Mouse (Mus musculus) intestine, embryonic 14.5 days (tissue): ENCODE measurements around the gene Krtdap. TPM values are rescaled to one million over a fixed set of nuclear protein-coding genes. Genes with fewer than 3 reads are reported as not detected.

Source experiments
- ATAC-seq: fragments of 200-750 bp; cut with Nextera tagmentation; replicated peaks from 2 replicates; pipeline ENCODE4 v1.8.0; 2017; ENCODE audit warnings: low read depth, moderate number of reproducible peaks, moderate TSS enrichment, moderate library complexity; ENCODE audit not compliant: low FRiP score, low TSS enrichment
- DNase-seq: peaks from one replicate; pipeline ENCODE4 v3.0.0-alpha.2; 2018; ENCODE audit warnings: low spot score
- H3K27ac ChIP-seq: fragments of 300-500 bp; sonication (generic); 2 replicates; pipeline ENCODE4 v1.5.1; 2014; ENCODE audit warnings: low read depth, mild to moderate bottlenecking, control low read depth
- H3K27me3 ChIP-seq: fragments of 300-500 bp; sonication (generic); replicated peaks from 2 replicates; pipeline ENCODE4 v1.6.1; 2014; ENCODE audit warnings: low read length, control low read depth; ENCODE audit not compliant: control insufficient read depth, insufficient read depth
- H3K36me3 ChIP-seq: fragments of 300-500 bp; sonication (generic); 2 replicates; pipeline ENCODE4 v1.6.1; 2014; ENCODE audit warnings: low read length, control low read depth; ENCODE audit not compliant: control insufficient read depth, insufficient read depth
- H3K4me1 ChIP-seq: fragments of 300-500 bp; sonication (generic); replicated peaks from 2 replicates; pipeline ENCODE4 v1.6.1; 2014; ENCODE audit warnings: low read length, control low read depth, mixed read lengths; ENCODE audit not compliant: control insufficient read depth, insufficient read depth
- H3K4me2 ChIP-seq: fragments of 300-500 bp; sonication (generic); 2 replicates; pipeline ENCODE4 v1.6.1; 2014; ENCODE audit warnings: low read length
- H3K4me3 ChIP-seq: fragments of 300-500 bp; sonication (generic); 2 replicates; pipeline ENCODE4 v1.5.1; 2014; ENCODE audit warnings: low read depth, low read length, control low read depth, mixed read lengths
- H3K9ac ChIP-seq: fragments of 300-500 bp; sonication (generic); 2 replicates; pipeline ENCODE4 v1.6.1; 2014; ENCODE audit warnings: mild to moderate bottlenecking, low read length
- H3K9me3 ChIP-seq: fragments of 300-500 bp; sonication (generic); 2 replicates; pipeline ENCODE4 v1.6.1; 2016; ENCODE audit warnings: low read length, control low read depth; ENCODE audit not compliant: control insufficient read depth
- WGBS: fragments of 180-500 bp; shearing (Covaris S2); extraction: QIAGEN DNeasy Blood & Tissue Kit; methylation state at CpG from one replicate; pipeline ENCODE4 v1.1.7; 2014; 5-methylcytosine and 5-hydroxymethylcytosine counted together
- polyA plus RNA-seq: library from polyadenylated mRNA; unstranded; fragments of >200 nt; fragmentation: Nextera tagmentation; extraction: Ambion mirVana; gene quantifications from 2 replicates; pipeline ENCODE4 v1.2.1, GENCODE M21; 2014

Krtdap gene
- polyA plus RNA-seq, 1 experiment from 2014 or later: 0.80 TPM

DNA sequence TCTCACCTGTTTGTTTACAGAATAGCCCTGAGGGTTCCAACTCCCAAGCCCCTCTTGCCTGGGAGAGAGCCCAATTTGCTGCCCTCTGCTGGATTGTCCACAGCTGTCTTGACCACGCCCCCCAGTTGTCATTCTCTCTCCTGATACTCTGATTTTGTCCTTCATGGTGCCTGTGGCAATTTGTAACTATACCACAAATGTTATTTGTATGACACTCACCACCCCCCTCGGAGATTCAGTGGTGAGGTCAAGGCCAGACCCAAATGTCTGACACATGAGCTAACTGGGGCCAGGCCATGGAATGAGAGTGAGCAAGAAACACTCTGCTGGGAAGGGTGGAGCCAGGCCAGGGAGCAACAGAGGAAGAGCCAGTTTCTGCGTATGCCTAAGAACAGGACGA, 28.8 kb upstream of the Krtdap start:
- no peaks in the 10 kb centered on the region for H3K27me3 ChIP-seq
- H3K4me2 ChIP-seq: no peak overlapping the region
- 29% methylated on average over 4 of the region's 4 CpGs for WGBS
- ATAC-seq (0 out of 2 replicates have a peak, but pooled peaks have one; percentile 50), DNase-seq (peak; percentile 67)
- H3K9me3 ChIP-seq: peaks cover 10% of the 10 kb centered on the region
- H3K4me3 ChIP-seq: no peak overlapping the region
- 0 out of 2 replicates have a peak, but pooled peaks cover 6% of the 10 kb centered on the region for H3K36me3 ChIP-seq
- H3K4me1 ChIP-seq: no peaks in the 10 kb centered on the region
- no peak overlapping the region for H3K9ac ChIP-seq
- H3K27ac ChIP-seq: no peak overlapping the region

DNA sequence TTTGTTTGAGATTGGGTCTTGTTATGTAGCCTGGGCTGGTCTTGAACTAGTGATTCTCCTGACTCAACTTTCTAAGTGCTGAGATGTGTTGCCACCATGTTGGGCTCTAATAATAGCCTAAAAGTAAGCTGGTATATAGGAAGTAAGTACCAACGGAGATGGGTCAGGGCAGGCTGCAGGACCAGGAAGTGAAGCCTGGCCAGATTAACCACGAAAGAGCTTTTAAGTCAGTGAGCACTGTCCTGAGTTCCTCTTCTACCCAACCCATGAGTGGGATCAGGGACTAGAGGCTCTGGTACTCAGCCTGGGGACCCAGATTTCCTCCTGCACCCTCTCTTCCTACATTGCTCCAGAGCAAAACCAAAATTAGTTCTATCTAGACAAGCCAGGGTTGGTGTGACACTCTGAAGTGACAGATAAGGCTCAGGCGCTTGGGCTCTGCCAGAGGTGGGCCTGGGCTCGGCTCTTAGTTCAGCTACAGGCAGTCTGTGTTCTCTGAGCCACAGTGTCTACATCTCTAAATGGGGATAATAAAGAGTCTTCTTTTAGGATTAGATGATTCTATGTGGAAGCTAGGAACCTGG, 25.8 kb upstream of the Krtdap start:
- Histone ChIP-seq H3K4me3 (no peak overlapping the region), H3K36me3 (no peaks in the 10 kb centered on the region), H3K27ac (no peak overlapping the region), H3K9me3 (no peaks in the 10 kb centered on the region), H3K9ac (no peak overlapping the region), H3K4me1 (no peaks in the 10 kb centered on the region), H3K4me2 (no peak overlapping the region), H3K27me3 (no peaks in the 10 kb centered on the region)
- DNase-seq: no peak
- no peak for ATAC-seq
- 65% methylated on average over 4 of the region's 4 CpGs for WGBS

DNA sequence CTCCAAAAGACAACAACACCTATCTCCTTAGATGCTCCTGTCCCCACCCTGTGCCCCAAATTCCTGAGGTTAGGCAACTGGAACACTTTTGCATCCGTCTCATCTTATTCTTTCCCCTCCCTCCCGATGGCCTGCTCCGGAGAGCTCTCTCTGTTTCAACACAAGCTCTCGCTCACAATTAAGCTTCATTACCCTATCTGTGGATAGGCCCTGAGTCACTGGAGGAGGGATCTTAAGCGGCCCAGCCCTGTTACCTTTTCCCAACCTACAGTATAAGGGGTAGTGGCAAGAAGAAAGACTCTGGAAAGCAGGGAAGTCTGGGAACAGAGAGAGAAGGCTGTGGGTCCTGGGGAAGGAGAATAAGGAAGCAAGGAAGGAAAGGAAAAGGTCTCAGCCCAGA, 24.2 kb upstream of the Krtdap start, which contains the start of gene Dmkn:
Gene Dmkn (plus strand): TSS at position 301 of the 400 bp plus-strand sequence.
- Histone ChIP-seq H3K4me2 (no peak within 1 kb of the TSS), H3K36me3 (no peaks in the 10 kb centered on the region), H3K4me1 (no peaks in the 10 kb centered on the region), H3K27ac (no peak within 1 kb of the TSS), H3K9me3 (no peaks in the 10 kb centered on the region), H3K27me3 (no peaks in the 10 kb centered on the region), H3K9ac (no peak within 1 kb of the TSS), H3K4me3 (no peak within 1 kb of the TSS)
- 53% methylated on average over 5 of the region's 5 CpGs for WGBS
- DNase-seq (no peak), ATAC-seq (no peak)

DNA sequence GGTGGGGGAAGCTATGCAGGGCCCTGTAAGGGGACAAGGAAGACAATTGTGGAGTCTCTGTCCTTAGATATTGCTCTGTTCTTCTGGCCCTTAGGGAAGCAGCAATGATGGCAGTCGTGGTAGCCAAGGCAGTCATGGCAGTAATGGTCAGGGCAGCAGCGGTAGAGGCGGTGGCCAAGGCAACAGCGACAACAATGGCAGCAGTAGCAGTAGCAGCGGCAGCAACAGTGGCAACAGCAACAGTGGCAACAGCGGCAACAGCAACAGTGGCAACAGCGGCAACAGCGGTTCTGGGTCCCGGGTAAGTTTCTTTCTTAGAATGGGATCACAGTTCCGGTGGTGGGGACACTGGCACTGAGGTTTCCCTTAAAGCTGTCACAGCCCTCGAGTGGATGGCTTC, 22.5 kb upstream of the Krtdap start:
- no peak for ATAC-seq
- H3K4me2 ChIP-seq: no peak overlapping the region
- 54% methylated on average over 11 of the region's 11 CpGs for WGBS

DNA sequence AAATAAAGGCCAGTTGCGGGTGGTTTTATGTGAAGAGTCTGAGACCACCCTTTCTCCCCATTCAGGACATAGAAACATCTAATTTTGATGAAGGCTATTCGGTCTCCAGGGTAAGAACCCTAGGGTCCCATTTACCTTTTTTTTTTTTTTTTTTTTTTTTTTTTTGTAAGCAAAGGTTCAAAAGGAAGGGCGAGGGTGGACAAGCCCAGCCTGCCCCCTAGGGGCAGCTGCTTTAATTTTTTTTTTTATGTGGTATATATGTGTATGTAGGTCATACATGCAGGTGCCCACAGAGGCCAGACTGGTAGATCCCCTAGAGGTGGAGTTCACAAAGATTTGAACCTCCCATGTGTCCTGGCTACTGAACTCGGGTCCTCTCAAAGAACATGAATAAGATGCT, 21.3 kb upstream of the Krtdap start:
- Histone ChIP-seq H3K4me1 (no peaks in the 10 kb centered on the region), H3K9me3 (no peaks in the 10 kb centered on the region), H3K27me3 (no peaks in the 10 kb centered on the region), H3K27ac (no peak overlapping the region), H3K36me3 (no peaks in the 10 kb centered on the region), H3K9ac (no peak overlapping the region), H3K4me3 (no peak overlapping the region), H3K4me2 (no peak overlapping the region)
- ATAC-seq: no peak
- no peak for DNase-seq
- WGBS: 84% methylated on average over 4 of the region's 4 CpGs

More for the DNA sequence above, 22.5 kb upstream of the Krtdap start:
- Histone ChIP-seq H3K36me3 (no peaks in the 10 kb centered on the region), H3K4me3 (no peak overlapping the region), H3K9ac (no peak overlapping the region), H3K9me3 (no peaks in the 10 kb centered on the region), H3K27ac (no peak overlapping the region), H3K4me1 (no peaks in the 10 kb centered on the region), H3K27me3 (no peaks in the 10 kb centered on the region)
- no peak for DNase-seq

DNA sequence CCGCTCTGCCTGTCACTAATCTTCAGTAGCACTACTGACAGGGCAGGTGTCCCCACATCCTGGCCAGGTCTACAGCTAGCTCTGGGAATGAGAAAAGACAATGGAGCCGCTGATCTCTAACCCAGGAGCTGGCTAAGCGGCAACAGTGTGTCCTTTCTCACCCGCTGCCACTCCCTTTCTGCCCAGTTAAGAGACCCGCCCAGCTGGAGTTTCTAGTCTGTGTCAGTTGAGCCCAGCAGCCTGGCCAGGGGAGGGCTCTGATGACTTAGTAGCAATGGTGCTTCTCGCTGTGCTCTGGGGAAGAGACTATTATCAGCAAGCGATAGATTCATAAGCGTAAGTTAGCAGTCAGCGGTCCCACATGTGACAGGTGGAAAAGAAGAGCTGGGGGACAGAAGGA, 18.5 kb upstream of the Krtdap start:
- no peak overlapping the region for H3K27ac ChIP-seq
- H3K4me2 ChIP-seq: no peak overlapping the region
- ATAC-seq (peak; percentile 61; the same call in 1 of the 2 replicates), DNase-seq (no peak)
- no peaks in the 10 kb centered on the region for H3K27me3 ChIP-seq
- no peak overlapping the region for H3K9ac ChIP-seq
- H3K36me3 ChIP-seq: no peaks in the 10 kb centered on the region
- no peak overlapping the region for H3K4me3 ChIP-seq
- H3K4me1 ChIP-seq: no peaks in the 10 kb centered on the region
- H3K9me3 ChIP-seq: peaks cover 3% of the 10 kb centered on the region; the same call in 1 of the 2 replicates
- WGBS: 30% methylated on average over 9 of the region's 9 CpGs

DNA sequence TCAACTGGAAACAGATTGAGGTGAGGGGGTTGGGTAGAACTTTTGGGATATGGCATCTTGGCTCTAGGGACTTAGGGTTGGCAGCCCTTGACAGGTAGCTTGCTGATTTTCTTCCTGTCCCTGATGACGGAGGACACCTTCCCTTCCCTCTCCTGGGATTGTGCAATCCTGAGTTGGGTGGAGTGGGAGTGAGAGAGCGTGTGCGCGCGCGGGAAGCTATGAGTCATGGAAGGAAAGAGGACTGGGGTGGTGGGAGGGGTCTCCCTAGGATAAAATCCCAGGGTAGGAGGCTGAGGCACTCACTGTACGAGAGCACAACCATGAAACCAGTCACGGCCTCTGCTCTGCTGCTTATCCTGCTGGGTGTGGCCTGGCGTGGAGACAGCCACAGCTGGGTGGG, 11.6 kb upstream of the Krtdap start:
- Histone ChIP-seq H3K4me1 (no peaks in the 10 kb centered on the region), H3K9ac (no peak overlapping the region), H3K27ac (no peak overlapping the region), H3K4me2 (no peak overlapping the region), H3K27me3 (no peaks in the 10 kb centered on the region), H3K4me3 (no peak overlapping the region), H3K9me3 (peaks cover 3% of the 10 kb centered on the region; the same call in 1 of the 2 replicates), H3K36me3 (no peaks in the 10 kb centered on the region)
- no peak for ATAC-seq
- DNase-seq: no peak
- 82% methylated on average over 9 of the region's 9 CpGs for WGBS

DNA sequence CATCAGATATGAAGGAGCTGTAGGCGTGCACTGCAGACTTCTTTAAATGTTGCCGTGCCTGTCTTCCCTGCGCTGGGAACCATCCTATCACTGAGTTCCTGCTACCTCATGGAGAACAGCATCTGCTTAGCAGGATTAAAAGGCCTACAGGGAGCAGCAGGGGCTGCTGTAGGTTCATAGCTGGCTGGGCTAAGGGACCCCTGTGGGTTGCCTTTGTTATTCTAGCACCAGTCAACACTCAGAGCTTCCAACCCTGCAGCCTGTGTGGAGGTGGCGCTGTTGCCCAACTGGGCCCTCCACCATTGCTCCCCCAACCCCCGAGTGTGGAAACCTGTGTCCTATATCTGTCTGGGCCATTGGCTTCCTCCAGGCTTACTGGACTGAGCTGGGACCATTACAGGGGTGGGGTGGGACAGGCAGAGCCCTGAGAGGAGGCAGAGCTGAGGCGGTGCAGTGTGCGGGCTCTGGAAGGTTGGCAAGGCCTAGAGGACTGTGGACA, 10.6 kb upstream of the Krtdap start:
- ATAC-seq: no peak
- 51% methylated on average over 7 of the region's 7 CpGs for WGBS
- Histone ChIP-seq H3K27me3 (no peaks in the 10 kb centered on the region), H3K27ac (no peak overlapping the region), H3K9me3 (no peaks in the 10 kb centered on the region; the same call in 1 of the 2 replicates), H3K36me3 (no peaks in the 10 kb centered on the region), H3K4me1 (no peaks in the 10 kb centered on the region), H3K4me2 (no peak overlapping the region), H3K9ac (no peak overlapping the region), H3K4me3 (no peak overlapping the region)
- no peak for DNase-seq

DNA sequence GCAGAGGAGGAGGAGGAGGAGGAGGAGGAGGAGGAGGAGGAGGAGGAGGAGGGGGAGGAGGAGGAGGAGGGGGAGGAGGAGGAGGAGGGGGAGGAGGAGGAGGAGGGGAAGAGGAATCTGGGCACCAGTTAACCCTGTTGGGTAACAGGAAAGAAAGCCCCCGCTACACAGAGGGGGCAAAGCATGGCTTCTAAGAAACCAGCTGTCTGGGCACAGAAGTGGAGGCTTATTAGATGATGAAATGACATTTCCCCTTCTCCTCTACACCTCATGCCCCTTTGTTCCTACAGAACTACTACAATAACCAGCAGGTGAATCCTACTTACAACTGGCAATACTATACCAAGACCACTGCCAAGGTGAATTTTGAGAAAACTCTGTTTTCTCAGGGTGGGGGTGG, 9.8 kb upstream of the Krtdap start:
- Histone ChIP-seq H3K36me3 (no peaks in the 10 kb centered on the region), H3K9me3 (no peaks in the 10 kb centered on the region), H3K27me3 (no peaks in the 10 kb centered on the region), H3K4me1 (no peaks in the 10 kb centered on the region), H3K9ac (no peak overlapping the region), H3K27ac (no peak overlapping the region), H3K4me2 (no peak overlapping the region), H3K4me3 (no peak overlapping the region)
- DNase-seq: no peak
- WGBS: 67% methylated on average over 1 of the region's 1 CpGs
- no peak for ATAC-seq
